Mouse (Mus musculus) c-Kit-positive CD71-positive TER-119-positive erythroid progenitor cells, embryonic 14.5 days (primary cell): ENCODE data around the gene Mplkip.
A peak's percentile ranks its signal among the peaks of the same experiment; 100 is the strongest.

Experiments
- DNase-seq: peaks from one replicate; pipeline ENCODE4 v3.0.0-alpha.2; 2013; ENCODE audit warnings: low spot score

The Mplkip gene

GRCm38 (mm10) chr13:17694911-17695699 lies at the start of gene Mplkip, which contains the start of gene Sugct:
Mplkip (plus strand) TSS chr13:17695192.
Sugct (minus strand) TSS chr13:17695553.
- DNase-seq, result peak; percentile 100

DNA sequence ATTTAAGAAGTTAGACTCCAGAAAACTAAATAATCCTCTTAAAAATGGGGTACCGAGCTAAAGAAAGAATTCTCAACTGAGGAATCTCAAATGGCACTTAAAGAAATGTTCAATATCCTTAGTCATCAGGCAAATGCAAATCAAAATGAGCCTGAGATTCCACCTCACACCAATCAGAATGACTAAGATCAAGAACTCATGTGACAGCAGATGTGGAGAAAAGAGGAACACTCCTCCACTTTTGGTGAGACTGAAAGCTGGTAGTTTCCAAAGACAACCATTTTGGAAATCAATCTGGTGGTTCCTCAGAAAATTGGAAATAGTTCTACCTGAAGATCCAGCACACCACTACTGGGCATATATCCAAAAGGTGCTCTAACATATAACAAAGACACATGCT lies 27.6 kb upstream of the Mplkip start:
- DNase-seq, result no peak

DNA sequence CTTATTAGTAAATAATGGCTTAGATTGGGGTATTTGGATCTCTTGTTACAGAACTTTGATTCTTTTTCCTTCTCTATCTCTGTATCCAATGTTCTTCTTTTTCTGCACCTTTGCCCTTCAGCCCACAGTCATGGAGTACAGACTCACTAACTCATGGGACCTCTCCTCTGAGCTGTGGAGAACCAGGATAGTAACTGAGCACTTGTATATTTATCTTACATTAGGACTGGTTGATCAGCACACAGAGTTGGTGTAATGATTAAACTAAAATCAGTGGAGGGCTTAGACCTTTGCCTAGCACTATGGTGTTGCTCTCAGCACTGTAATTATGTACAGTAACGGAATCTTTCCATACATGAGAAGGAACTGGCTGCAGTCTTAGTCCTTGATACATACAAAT lies 23.9 kb upstream of the Mplkip start:
- DNase-seq, result no peak

GRCm38 (mm10) chr13:17689461-17689860 lies 5.5 kb upstream of the Mplkip start:
- DNase-seq, result no peak

DNA sequence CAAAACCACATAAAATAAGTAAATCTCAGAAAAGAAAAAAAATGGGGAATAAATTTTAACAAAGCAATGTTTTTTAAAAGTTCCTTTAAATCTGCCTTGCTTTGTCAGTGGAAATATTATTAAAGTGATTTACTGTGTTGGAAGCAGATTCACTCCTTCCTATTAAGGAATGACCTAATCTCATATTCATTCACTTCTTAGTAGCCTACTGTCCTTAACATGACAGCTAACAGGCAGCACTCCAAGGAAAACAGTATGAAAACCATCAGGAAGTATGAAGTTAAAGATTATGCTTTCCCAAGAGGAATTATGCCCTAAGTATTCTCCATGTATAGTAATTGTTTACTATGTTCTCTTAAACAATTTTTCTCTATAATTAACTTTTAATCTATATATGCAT lies 4.3 kb upstream of the Mplkip start:
- DNase-seq, result no peak

- no peak for DNase-seq
Observed at GRCm38 (mm10) chr13:17691436-17691835, 3.6 kb upstream of the Mplkip start.

- DNase-seq, result peak; percentile 17
Observed at GRCm38 (mm10) chr13:17693816-17694215, 1.2 kb upstream of the Mplkip start.

GRCm38 (mm10) chr13:17694414-17694813 lies 578 bp upstream of the Mplkip start:
- peak; percentile 35 for DNase-seq

DNA sequence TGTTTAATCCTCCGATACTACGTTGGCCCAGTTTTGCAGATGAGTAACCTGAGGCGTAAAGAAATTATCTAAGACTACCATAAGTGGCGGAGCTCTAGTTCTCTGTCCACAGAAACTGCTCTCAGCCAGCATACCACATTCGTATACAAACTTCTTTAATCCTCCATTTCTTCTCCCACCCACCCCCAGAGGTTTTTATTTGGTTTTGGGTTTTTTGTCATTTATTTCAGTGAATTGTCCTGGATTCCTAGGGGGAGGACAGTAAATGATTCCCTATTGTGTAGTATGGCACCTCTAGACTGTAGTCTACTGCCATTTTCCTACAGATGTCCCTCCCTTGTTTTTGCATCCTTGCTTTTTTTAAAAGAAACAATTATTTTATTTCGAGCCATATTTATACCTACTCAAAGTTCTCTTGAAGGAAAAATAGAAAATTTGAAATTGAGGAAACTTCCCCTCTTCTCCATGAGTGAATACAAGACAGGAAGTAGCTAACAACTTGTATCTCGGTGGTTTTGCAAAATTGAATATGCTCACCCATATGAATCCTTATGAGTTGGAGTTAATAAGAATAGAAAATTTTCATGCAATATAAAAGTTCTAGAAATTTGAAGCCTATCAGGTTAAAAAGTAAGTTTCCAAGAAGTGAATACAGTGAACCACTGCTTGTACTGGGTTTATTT lies 1.0 kb downstream of the Mplkip start:
- DNase-seq, result peak; percentile 41

GRCm38 (mm10) chr13:17700090-17700715 lies 5.2 kb downstream of the Mplkip start:
- no peak for DNase-seq

DNA sequence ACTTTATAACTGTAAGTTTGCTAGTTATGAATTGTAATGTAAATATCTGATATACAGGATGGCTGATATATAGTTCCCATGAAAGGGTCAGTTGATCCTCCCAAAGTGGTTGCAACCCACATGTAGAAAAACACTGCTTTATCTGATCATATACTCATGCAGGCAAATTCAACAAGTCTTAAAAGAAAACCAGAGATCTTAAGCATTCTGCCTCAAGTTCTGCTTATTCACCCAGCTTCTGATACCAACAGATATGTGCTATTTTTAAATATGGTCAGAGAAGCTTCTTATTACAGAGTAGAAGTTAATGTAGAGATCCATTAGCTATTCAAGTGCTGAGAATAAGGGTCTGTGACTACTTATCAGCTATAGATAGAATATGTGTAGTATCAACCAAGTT lies 6.3 kb downstream of the Mplkip start:
- DNase-seq, result no peak

DNA sequence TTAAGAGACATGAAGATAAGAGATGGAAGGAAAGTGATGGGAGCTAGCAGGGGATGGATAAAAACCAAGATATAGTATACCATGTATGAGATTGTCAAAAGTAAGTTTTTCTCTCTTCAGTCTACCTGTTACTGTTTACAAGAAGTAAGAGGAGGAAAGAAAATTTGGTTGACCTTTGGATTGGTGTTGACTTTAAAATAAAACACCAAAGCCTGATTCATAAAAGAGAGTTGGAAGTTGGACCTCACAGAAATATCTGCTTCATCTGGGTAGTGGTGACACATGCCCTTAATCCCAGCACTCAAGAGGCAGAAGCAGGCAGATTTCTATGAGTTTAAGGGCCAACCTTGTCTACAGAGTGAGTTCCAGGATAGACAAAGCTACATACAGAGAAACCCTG lies 7.3 kb downstream of the Mplkip start:
- no peak for DNase-seq

- DNase-seq, result no peak
Observed at GRCm38 (mm10) chr13:17705188-17705826, 10.3 kb downstream of the Mplkip start.

DNA sequence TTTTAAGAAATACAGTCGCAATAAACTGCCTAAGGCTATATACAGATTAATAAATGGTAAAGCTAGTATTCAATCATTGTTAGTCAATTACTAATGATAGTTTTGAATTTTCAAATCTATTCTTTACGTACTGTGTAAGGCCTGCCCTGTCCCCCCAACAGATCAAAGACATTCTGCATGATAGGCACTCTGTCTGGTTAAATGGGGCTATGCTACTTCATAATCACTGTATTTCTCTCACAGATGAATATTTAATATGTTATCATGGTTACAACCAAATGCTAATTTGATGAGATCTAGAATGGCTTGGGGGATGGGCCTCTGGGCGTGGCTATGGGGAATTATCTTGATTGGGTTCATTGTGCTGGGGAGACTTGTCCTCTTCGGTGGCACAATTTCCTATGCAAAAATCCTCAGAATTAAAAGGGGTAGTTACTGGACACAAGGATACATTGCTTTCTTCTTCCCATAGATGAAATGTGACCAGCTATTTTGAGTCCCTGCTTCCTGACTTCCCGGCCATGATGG lies 13.9 kb downstream of the Mplkip start:
- DNase-seq, result no peak

- DNase-seq, result no peak
Observed at GRCm38 (mm10) chr13:17717357-17717756, 22.4 kb downstream of the Mplkip start.

DNA sequence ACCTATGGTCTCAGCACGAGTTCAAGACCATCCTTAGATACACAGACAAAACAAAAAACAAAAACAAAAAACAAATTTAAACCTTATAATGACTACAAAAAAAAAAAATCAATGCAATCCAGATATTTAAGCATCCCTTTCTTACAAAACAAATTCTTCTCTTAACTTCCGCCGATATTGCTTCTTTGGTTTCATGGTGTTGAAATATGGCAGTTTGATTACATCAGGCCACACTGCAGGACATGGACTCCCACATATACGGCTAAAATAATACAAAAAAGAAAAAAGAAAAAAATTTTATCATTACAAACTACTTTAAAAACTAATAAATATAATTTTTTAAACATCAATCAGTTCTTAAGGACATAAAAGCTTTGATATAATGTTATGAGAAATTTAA lies 32.9 kb downstream of the Mplkip start:
- DNase-seq, result no peak

GRCm38 (mm10) chr13:17728798-17729197 lies 33.8 kb downstream of the Mplkip start:
- DNase-seq, result no peak
